Mouse (Mus musculus) spleen, postnatal 14 days (tissue): ENCODE results near the gene Krt24.
"Not testable (repeated sequence)": the region's sequence is repeated elsewhere in the genome, so short reads cannot be mapped to it uniquely, and the experiment has no call there.

Source experiments
- DNase-seq, 2 experiments: peaks; one replicate each; pipeline ENCODE4 v3.0.0; 2021 to 2022; ENCODE audit warnings: low spot score in 2 of 2

Gene Krt24

DNA sequence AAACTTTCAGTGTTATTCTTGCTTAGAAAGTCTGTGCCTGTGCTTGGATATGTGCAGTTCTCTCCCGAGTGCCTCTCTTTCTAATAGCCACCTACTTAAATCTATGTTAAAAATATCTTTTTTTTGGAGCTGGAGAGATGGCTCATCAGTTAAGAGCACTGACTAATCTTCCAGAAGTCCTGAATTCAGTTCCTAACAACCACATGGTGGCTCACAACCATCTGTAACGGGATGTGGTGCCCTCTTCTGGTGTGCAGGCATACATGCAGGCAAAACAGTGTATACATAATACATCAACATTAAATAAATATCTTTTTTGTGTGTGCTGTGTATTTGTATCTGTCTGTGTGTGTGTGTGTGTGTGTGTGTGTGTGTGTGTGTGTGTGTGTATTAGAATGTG lies 31.2 kb downstream of the Krt24 start:
- DNase-seq: no peak

GRCm38 (mm10) chr11:99252671-99253070 lies 32.4 kb downstream of the Krt24 start:
- DNase-seq: no peak

DNA sequence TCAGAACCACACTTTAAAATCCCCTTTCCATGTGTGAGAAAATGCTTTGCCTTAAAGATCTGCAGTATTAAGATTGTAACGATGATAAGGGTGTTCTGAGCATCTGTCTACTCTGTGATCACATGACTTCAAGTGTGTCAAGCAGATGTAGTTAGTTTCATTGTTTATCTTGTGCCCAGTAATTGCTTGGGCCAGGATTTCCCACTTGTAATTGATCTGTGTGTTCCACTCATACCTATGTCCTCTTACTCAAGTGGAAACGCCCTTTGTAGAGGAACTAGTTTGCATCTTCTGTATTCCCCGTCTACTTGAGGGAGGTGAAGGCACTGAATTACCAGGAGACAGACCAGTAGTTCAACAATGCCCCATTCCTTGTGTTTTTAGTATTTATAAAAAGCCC lies 34.4 kb downstream of the Krt24 start:
- no peak for DNase-seq

DNA sequence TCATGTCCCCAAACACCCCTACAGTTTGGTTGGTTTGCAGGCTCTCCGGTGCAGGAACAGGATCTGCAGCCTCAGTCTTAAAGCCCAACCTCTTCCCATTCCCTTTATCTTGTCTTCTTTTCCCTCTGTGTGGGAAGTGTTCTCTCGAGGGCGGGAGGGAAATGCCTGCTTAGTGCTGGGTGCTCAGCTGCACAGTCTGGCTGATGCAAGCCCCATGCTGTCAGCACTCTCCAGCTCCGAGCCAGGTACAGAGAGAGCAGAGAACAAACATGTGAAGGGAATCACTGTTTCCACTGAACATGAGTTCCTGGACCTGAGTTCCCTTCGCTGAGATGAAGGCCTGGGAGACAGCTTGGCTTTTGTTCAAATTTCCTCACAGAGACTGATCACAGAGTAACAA lies 34.8 kb downstream of the Krt24 start:
- no peak for DNase-seq

GRCm38 (mm10) chr11:99249115-99249514 lies 35.9 kb downstream of the Krt24 start:
- DNase-seq: peak in 1 of 2 experiments; percentile 40

GRCm38 (mm10) chr11:99247916-99248315 lies 37.1 kb downstream of the Krt24 start:
- no peak for DNase-seq

DNA sequence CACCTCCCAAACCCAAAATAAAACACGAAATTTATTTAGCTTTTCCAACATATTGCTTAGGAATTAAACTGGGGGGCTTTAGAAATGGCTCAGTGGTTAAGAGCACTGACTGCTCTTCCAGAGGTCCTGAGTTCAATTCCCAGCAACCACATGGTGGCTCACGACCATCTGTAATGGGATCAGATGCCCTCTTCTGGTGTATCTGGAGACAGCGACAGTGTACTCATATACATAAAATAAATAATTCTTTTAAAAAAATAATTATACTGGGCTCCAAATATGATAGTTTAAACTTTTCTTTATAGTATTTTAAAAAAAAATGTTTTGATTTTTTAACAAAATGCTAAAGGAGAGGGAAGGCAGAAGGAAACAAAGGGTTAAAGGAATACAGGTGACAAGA lies 40.5 kb downstream of the Krt24 start:
- DNase-seq: not testable (repeated sequence)

DNA sequence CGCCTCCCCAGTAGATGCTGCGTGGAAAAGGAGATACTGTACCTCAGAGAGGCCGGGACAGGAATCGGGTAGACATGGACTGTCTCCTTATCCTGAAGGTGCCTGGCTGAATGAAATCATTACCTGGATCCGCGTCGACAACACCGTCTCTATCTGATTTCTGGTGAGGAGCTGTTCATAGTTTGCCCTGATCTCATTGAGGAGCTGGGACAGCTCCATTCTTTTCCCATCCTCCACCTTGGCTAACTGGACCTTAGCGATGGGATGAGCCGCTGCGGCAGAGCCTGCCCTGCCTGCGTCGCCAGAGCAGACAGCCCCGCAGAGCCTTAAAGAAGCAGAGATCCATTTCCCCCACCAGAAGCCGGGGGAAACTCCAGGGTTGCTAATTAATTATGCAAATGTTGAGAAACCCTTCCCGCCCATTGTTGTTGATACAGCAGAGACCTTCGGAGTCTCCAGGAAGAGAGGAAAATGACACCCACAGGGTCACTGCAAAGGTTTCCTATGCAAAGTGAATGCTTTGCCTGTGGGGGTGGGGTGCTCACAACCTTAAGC lies 41.2 kb downstream of the Krt24 start, which contains the start of gene Krt222:
Gene Krt222, minus strand, starts transcription at position 266 of the 555 bp plus-strand sequence.
- DNase-seq: no peak

DNA sequence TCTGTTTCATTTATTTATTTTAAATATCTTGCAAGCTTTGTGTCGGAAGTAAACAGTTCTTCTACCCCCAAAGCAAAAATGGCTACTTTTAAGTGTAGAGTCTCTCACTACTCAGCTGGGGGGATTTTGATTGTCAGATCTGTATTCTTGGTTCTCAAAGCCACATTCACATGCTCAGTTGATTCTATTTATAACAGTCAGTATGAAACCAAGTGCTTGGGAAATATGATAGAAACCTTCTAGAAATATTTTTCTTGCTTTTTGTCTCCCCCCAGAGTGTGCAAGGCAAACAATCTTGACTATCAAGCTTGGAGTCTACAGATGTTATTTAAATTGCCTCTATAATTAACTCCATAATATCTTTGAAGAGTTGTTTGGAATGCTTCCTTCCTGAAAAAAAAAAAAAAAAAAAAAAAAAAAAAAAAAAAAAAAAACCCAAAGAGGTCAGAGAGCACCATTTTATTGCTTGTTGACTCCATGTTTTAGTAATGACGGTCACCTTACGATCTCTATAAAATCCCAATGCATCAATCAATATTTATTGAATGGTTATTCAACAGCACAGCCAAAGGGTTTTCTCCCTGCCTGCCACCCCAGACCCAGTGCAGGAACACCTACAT lies 41.8 kb downstream of the Krt24 start:
- DNase-seq: no peak

DNA sequence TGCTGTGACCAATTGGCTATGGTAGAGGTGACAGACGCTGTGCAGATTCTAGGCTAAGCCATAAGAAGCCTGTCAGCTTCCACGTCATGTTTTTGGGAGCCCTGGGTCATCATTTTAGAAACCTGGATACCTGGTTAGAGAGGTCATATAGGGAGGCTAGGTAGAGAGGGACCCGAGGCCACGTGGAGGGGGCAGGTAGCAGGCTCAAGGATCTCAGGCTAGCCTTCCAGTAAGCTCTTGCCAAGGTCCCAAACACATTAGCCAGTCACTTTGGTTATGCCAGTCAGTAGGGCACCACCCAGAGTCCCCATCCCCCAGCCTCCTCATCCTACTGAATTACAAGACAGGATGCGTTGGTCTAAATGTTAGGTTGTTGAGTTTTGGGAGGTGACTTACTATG lies 43.0 kb downstream of the Krt24 start:
- no peak for DNase-seq

DNA sequence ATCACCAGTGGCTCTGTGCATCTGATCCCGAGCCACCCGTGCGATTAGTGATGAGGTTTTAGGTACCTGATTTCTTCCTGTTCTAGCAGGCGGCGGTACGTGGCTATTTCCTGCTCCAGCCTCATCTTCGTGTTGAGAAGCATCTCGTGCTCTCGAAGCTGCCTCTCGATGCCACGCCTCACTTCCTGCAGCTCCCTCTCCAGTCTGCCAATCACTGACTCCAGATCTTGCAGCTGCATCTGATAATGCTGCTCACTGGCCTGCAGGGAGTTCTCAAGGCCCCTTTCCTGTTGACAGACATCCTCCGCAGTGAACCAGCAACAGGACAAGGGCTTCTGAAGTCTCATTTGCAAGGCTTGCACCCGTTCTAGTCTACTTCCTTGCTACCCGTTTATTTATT lies 46.6 kb downstream of the Krt24 start:
- peak; percentile 13 to 32 for DNase-seq

- DNase-seq: no peak
Observed at GRCm38 (mm10) chr11:99231049-99231816, 53.8 kb downstream of the Krt24 start.

DNA sequence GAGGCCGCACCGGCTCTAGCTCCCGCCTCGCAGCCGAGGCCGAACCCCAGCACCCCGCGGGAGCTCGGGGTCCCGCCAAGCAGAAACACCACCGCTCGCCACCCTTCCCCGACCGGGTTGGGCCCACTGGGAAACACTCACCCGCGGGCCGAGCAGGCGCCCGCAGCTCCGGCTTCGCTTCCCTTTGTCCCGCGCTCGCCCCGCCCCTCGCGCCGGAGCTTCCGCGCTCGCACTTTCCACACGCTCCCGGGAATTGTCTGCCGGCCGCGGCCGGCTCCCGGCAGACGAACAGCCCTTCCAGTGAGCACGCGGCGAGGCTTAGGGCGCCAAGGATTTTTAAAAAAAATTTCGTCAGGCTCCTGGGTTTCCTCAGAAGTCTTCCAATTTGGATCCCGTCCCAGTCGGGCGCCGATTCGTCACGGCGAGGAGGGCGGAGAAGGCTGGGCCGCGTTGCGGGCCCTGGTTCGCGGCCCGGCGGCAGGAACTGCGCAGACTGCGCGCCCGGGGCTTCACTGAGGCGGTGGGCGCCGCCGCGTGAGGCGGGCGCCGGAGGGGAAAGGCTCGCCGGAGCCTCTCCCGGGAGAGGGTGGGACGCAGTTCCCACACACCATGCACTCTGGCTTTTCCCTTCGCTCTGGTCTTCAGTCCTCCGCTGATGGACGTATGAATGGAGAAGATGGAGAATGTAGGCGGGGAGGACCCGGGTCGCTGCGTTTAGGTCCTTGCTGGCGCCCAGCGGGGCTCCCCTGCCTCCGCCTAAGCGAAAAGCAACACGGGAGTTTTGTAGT lies 54.6 kb downstream of the Krt24 start, which contains the start of gene Smarce1:
Gene Smarce1, minus strand, starts transcription at position 757 of the 788 bp plus-strand sequence.
- DNase-seq: peak; percentile 64 to 76
